Mouse (Mus musculus): ENCODE measurements around the gene Creb5.

GRCm38 (mm10) chr6:53267732-53268505 lies 19.2 kb upstream of the Creb5 start:
- TF ChIP-seq POLR2A (IDR thresholded peaks at IDR 0.05; ENCODE audit: borderline replicate concordance, insufficient read depth, low read length) (no peak), CTCF (IDR thresholded peaks at IDR 0.05; ENCODE audit: borderline replicate concordance, insufficient read depth, low read depth, low read length) (no peak)

Data from cerebellum, adult 2 months (tissue).